Mouse (Mus musculus): ENCODE results near the gene Rhox2g.
"Not testable (repeated sequence)": the region's sequence is repeated elsewhere in the genome, so short reads cannot be mapped to it uniquely, and the experiment has no call there.

Gene Rhox2g

DNA sequence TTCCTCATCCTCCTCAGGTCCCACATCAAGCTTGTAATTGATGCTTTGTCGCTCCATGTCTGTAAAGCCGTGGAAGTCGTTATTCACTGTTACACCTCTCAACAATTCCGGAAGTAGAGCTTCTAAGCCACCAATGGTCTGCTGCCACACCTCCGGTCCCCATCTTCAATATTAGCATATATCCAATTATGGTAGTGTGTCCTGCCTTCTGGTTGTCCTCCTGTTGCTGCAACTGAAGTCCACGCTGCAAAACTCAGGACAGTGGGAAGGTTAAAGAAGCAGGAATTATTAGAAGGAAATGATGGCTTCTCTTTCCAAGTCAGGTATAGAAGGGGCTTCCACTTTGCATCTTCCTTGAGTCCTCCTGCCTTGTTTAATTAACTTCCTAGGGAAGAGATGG, at the start of gene Rhox2g:
TSS of gene Rhox2g (minus strand) at position 101 of the 400 bp plus-strand sequence.
- not testable (repeated sequence) for TF ChIP-seq GATA4 (IDR thresholded peaks at IDR 0.05; ENCODE audit: insufficient replicate concordance, low read length)

DNA sequence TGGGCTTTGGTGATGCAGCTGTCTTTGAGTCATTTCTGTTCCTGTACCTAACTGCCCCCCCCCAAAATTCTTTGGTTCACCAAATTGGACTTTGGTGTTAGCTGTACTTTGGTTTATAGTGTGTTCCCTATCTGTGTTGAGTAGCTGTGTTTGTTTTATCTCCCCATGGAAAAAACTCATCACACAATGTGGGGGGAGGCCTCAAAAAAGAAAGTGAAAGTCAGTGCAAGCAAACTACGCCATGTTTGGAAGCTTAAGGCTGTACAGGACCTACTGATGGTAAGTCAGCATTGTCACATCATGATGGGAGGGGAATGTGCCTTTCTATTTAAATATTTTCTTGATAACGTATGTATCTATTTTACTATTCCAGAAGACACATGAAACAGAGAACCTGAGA, 49.0 kb upstream of the Rhox2g start:
- no peak for TF ChIP-seq GATA4 (IDR thresholded peaks at IDR 0.05; ENCODE audit: insufficient replicate concordance, low read length)

DNA sequence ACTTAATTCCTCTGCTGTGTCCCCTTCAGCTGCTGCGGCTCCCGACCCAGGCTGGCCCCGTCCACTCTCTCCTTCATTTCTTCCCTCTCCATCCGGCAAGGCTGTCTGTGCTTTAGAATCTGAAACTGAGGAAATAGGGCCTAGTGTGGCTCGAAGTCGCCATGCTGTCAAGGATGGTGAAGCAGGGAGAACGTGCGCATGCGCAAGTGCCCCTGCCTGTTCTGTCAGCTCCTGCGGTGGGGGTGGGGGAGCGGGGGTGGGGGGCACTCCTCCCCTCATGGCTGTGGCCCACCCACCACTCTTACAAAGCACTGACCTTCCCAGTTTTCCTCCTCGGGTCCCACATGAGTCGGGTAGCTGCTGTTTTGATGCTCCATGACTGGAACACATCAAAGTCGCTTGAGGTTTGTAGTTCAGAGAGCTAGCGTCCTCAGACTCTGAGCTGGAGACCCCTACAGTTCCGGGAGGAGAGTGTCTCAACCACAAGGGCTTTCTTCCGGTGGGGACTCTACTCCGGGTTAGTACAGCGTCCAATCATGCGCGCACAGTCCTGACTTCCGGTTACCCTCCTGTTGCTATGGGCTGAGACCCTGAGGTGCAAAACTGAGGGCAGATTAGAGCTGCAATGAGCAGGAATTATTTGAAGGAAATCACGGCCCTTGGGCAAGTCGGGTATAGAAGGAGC, 39.9 kb upstream of the Rhox2g start:
- TF ChIP-seq GATA4 (IDR thresholded peaks at IDR 0.05; ENCODE audit: insufficient replicate concordance, low read length), result no peak

DNA sequence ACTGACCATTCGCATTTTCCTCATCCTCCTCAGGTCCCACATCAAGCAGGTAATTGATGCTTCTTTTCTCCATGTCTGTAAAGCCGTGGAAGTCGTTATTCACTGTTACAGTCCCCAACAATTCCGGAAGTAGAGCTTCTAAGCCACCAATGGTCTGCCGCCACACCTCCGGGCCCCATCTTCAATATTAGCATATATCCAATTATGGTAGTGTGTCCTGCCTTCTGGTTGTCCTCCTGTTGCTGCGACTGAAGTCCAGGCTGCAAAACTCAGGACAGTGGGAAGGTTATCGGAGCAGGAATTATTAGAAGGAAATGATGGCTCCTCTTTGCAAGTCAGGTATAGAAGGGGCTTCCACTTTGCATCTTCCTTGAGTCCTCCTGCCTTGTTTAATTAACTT, 29.9 kb upstream of the Rhox2g start, which contains the start of gene Rhox2h:
TSS of gene Rhox2h (minus strand) at position 101 of the 400 bp plus-strand sequence.
- TF ChIP-seq GATA4 (IDR thresholded peaks at IDR 0.05; ENCODE audit: insufficient replicate concordance, low read length), result not testable (repeated sequence)

DNA sequence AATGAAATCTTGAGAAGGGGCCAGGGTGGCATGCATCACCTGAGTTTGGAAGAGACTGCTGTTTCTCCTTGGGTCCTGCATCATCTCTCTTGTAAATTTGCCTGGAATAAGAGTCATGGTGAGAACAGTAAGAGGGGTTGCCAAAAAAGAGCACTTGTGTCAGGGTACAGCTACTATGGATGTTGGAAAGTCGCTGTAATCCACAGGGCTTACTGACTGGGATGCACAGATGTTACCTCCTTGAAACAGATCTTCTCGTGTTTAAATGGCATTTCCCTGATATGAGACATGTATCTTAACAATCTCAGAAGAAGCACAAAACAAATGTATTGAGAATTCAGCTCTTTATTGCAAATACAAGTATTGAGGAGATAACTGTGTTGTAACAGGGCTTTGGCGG, 25.4 kb upstream of the Rhox2g start, which contains the start of gene Rhox3h:
TSS of gene Rhox3h (minus strand) at position 101 of the 400 bp plus-strand sequence.
- not testable (repeated sequence) for TF ChIP-seq GATA4 (IDR thresholded peaks at IDR 0.05; ENCODE audit: insufficient replicate concordance, low read length)

DNA sequence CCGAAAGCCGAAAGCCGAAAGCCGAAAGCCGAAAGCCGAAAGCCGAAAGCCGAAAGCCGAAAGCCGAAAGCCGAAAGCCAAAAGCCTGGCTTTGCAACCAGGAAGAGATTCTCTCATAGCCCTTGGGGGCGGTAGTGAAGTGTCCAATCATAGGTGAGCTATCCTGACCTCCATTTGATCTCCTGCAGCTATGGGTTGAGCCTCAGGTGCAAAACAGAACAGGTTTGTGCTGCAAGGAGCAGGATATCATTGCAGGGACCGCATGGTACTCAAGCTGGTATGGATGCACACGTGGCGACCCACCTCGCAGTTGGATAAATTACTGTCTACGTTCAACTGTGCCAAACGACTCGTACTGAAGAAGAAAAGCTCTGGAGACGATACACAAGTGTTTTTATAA, 8.0 kb upstream of the Rhox2g start, which contains the start of gene Rhox4g:
TSS of gene Rhox4g (minus strand) at position 101 of the 400 bp plus-strand sequence.
- TF ChIP-seq GATA4 (IDR thresholded peaks at IDR 0.05; ENCODE audit: insufficient replicate concordance, low read length), result not testable (repeated sequence)

DNA sequence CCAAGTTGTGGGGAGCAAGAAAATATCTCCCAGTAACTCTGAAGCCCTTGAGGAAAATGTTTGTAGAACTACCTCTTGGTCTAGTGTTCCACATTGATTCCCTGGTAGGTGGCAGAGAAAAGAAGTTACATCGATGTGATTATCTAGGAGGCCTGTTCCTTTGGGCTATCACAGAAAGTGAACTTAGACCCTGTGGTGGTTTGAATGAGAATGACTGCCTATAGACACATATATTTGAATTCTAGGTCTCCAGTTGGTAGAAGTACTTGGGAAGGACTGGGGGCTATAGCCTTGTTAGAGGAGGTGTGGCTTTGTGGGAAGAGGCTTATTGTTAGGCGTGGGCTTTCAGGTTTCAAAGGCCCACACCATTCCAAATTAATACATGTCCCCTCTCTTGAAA, 14.8 kb downstream of the Rhox2g start, which contains the start of gene Rhox3g:
TSS of gene Rhox3g (minus strand) at position 101 of the 400 bp plus-strand sequence.
- TF ChIP-seq GATA4 (IDR thresholded peaks at IDR 0.05; ENCODE audit: insufficient replicate concordance, low read length), result not testable (repeated sequence)

DNA sequence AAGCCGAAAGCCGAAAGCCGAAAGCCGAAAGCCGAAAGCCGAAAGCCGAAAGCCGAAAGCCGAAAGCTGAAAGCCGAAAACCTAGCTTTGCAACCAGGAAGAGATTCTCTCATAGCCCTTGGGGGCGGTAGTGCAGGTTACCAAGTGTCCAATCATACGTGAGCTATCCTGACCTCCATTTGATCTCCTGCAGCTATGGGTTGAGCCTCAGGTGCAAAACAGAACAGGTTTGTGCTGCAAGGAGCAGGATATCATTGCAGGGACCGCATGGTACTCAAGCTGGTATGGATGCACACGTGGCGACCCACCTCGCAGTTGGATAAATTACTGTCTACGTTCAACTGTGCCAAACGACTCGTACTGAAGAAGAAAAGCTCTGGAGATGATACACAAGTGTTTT, 35.7 kb downstream of the Rhox2g start, which contains the start of gene Rhox4f:
TSS of gene Rhox4f (minus strand) at position 101 of the 400 bp plus-strand sequence.
- not testable (repeated sequence) for TF ChIP-seq GATA4 (IDR thresholded peaks at IDR 0.05; ENCODE audit: insufficient replicate concordance, low read length)

All from liver, adult (tissue).